Mouse (Mus musculus) testis, adult 2 months (tissue): ENCODE measurements at regions not wholly inside any gene's neighbourhood (a gene's known extent, or its start where the extent isn't known, plus 50 kb on each side); places are given as distances from the start of the nearest gene placed in this dataset.

Source experiments
- H3K27ac ChIP-seq: fragments of 200-500 bp; 2 replicates; pipeline ENCODE4 v1.5.1; 2012; ENCODE audit warnings: low read depth, low read length; ENCODE audit not compliant: control insufficient read depth, insufficient read depth
- H3K27me3 ChIP-seq: fragments of 200-500 bp; 2 replicates; pipeline ENCODE4 v1.6.1; 2012; ENCODE audit warnings: mild to moderate bottlenecking, low read length, moderate library complexity; ENCODE audit not compliant: control insufficient read depth, insufficient read depth
- H3K36me3 ChIP-seq: fragments of 200-500 bp; 2 replicates; pipeline ENCODE4 v1.6.1; 2012; ENCODE audit warnings: mild to moderate bottlenecking, low read length; ENCODE audit not compliant: control insufficient read depth, insufficient read depth
- H3K4me1 ChIP-seq: fragments of 200-500 bp; 2 replicates; pipeline ENCODE4 v1.6.1; 2012; ENCODE audit warnings: low read length; ENCODE audit not compliant: control insufficient read depth, insufficient read depth
- H3K4me3 ChIP-seq: fragments of 200-500 bp; 2 replicates; pipeline ENCODE4 v1.5.1; 2012; ENCODE audit warnings: low read depth, mild to moderate bottlenecking, low read length, moderate library complexity, mixed read lengths; ENCODE audit not compliant: control insufficient read depth
- CTCF ChIP-seq: fragments of 200-500 bp; IDR thresholded peaks from 2 replicates; pipeline ENCODE4 v1.5.1; 2012; ENCODE audit warnings: low read depth, mild to moderate bottlenecking, inconsistent platforms, low read length, moderate library complexity; ENCODE audit not compliant: control insufficient read depth, insufficient read depth, insufficient replicate concordance
- POLR2A ChIP-seq: fragments of 200-500 bp; IDR thresholded peaks from 2 replicates; pipeline ENCODE4 v1.6.1; 2012; ENCODE audit warnings: low read depth, mild to moderate bottlenecking, inconsistent platforms, low read length, moderate library complexity; ENCODE audit not compliant: control insufficient read depth

- Histone ChIP-seq H3K4me1 (no peaks in the 10 kb centered on the region), H3K36me3 (no peaks in the 10 kb centered on the region), H3K27ac (no peak overlapping the region), H3K27me3 (no peaks in the 10 kb centered on the region), H3K4me3 (no peak overlapping the region)
- TF ChIP-seq POLR2A (no peak), CTCF (no peak)
Measured at GRCm38 (mm10) chr17:72782775-72783174, 53.5 kb upstream of the Ypel5 start.

GRCm38 (mm10) chr17:72781786-72782185 is 54.5 kb upstream of the Ypel5 start:
- Histone ChIP-seq H3K36me3 (no peaks in the 10 kb centered on the region), H3K4me3 (no peak overlapping the region), H3K4me1 (no peaks in the 10 kb centered on the region), H3K27me3 (no peaks in the 10 kb centered on the region), H3K27ac (no peak overlapping the region)
- TF ChIP-seq POLR2A (no peak), CTCF (peak; percentile 41; the same call in 1 of the 2 replicates)

GRCm38 (mm10) chr17:72768266-72768665 is 68.0 kb upstream of the Ypel5 start:
- no peaks in the 10 kb centered on the region for H3K4me1 ChIP-seq
- H3K27me3 ChIP-seq = no peaks in the 10 kb centered on the region
- H3K4me3 ChIP-seq = no peak overlapping the region
- no peaks in the 10 kb centered on the region for H3K36me3 ChIP-seq
- no peak overlapping the region for H3K27ac ChIP-seq
- no peak for TF ChIP-seq CTCF
- TF ChIP-seq POLR2A = no peak

GRCm38 (mm10) chr17:72760937-72761336 is 75.3 kb upstream of the Ypel5 start:
- Histone ChIP-seq H3K27ac (no peak overlapping the region), H3K4me3 (no peak overlapping the region), H3K36me3 (no peaks in the 10 kb centered on the region), H3K27me3 (no peaks in the 10 kb centered on the region), H3K4me1 (no peaks in the 10 kb centered on the region)
- no peak for TF ChIP-seq CTCF
- TF ChIP-seq POLR2A = no peak

- H3K27me3 ChIP-seq = no peaks in the 10 kb centered on the region
- no peak overlapping the region for H3K4me3 ChIP-seq
- no peak overlapping the region for H3K27ac ChIP-seq
- TF ChIP-seq POLR2A (no peak), CTCF (no peak)
- H3K36me3 ChIP-seq = no peaks in the 10 kb centered on the region
- H3K4me1 ChIP-seq = no peaks in the 10 kb centered on the region
Measured at GRCm38 (mm10) chr17:72746411-72746810, 89.8 kb upstream of the Ypel5 start.

GRCm38 (mm10) chr17:72733006-72733405 is 103.2 kb upstream of the Ypel5 start:
- Histone ChIP-seq H3K27ac (no peak overlapping the region), H3K36me3 (no peaks in the 10 kb centered on the region), H3K4me1 (no peaks in the 10 kb centered on the region), H3K27me3 (no peaks in the 10 kb centered on the region), H3K4me3 (no peak overlapping the region)
- TF ChIP-seq POLR2A (no peak), CTCF (no peak)

- Histone ChIP-seq H3K27ac (no peak overlapping the region), H3K27me3 (no peaks in the 10 kb centered on the region), H3K4me1 (no peaks in the 10 kb centered on the region), H3K36me3 (no peaks in the 10 kb centered on the region), H3K4me3 (no peak overlapping the region)
- no peak for TF ChIP-seq POLR2A
- no peak for TF ChIP-seq CTCF
Measured at GRCm38 (mm10) chr17:72731691-72732090, 104.6 kb upstream of the Ypel5 start.

- Histone ChIP-seq H3K36me3 (no peaks in the 10 kb centered on the region), H3K27ac (no peak overlapping the region), H3K4me1 (no peaks in the 10 kb centered on the region), H3K4me3 (no peak overlapping the region), H3K27me3 (no peaks in the 10 kb centered on the region)
- no peak for TF ChIP-seq CTCF
- no peak for TF ChIP-seq POLR2A
Measured at GRCm38 (mm10) chr17:72731175-72731574, 105.1 kb upstream of the Ypel5 start.
